28 mouse cellular contexts compared by ENCODE assay signal in the genomic region with DNA sequence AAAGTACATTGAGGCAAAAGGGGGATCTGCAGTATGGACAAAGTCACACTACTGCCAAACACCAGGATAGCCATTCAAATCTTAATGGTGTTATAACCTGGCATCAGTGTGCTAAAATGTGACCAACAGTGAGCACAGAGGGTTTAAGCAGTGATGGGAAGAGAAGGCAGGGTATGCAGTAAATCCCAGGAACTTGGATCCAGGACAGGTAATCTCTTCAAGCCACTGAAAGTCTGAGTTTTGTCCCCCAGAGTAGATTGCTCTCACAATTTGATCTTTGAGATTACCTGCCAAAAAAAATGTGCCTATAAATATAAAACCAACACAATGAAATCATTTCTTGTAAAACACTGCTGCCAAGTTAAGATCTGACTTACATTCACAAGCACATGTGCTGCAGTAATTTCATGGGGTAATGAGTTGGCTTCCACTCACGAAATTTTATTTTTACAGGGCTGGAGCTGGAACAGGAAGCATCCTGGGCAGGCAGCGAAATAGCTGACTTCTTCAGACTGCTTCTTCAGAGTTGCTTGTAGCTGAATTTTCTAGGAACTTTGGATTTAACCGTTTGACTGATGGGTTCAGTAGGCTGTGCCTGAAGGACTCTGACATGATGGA.
A peak's percentile ranks its signal among the peaks of the same experiment; 100 is the strongest.
DNase-seq lines count a peak whose midpoint lies in the region; ATAC-seq and TF ChIP-seq lines count a peak whose summit lies in the region.
"Had no signal": no experiment of that assay in that cellular context is flagged by ENCODE, and none has a peak within 500 bp of the region (broad histone marks: within the 10 kb centered on the region; RNA-seq: fewer than 3 reads in every experiment).

No protein-coding gene starts in this region.

- H3K4me2 ChIP-seq in limb, embryonic 14.5 days (replicated peaks; ENCODE audit: low read depth, low read length, severe bottlenecking): no peak overlapping the region
- H3K4me2 ChIP-seq: embryonic facial prominence, embryonic 13.5 days; forebrain, embryonic 12.5 days; forebrain, embryonic 15.5 days; heart, embryonic 12.5 days; heart, embryonic 15.5 days; hindbrain, embryonic 14.5 days had no signal

- 20% methylated on average over 3 of the region's 3 CpGs for WGBS in limb, embryonic 14.5 days

- DNase-seq in frontal cortex, postnatal 36 days (ENCODE audit: low spot score in 2 of 2): no peak
- DNase-seq in NIH3T3 (ENCODE audit: low read depth): peak; percentile 54
- DNase-seq in brain, adult 2 months (ENCODE audit: low read depth, low spot score): peak; percentile 46
- peak; percentile 86 for DNase-seq in limb, embryonic 14.5 days (ENCODE audit: low spot score)
- DNase-seq in yolk sac, embryonic 10.5 days (ENCODE audit: low spot score): no peak
- no peak for DNase-seq in right cerebral cortex, adult 18-20 months
- no peak for DNase-seq in lung, postnatal 4 days
- DNase-seq: adrenal gland, adult 8-10 months; adrenal gland, postnatal 25 days; cerebellum, adult 18-20 months; cerebellum, adult 9-10 months; cerebellum, postnatal 25 days; gastrocnemius, postnatal 25 days; heart, adult 18-20 months; heart, postnatal 10 days; heart, postnatal 36 days had no signal

- no peaks in the 10 kb centered on the region for H3K36me3 ChIP-seq in limb, embryonic 14.5 days (ENCODE audit: control insufficient read depth, insufficient read depth, low read length)
- H3K36me3 ChIP-seq: embryonic facial prominence, embryonic 13.5 days; forebrain, embryonic 12.5 days; forebrain, embryonic 15.5 days; heart, embryonic 12.5 days; heart, embryonic 15.5 days; hindbrain, embryonic 10.5 days had no signal

- H3K4me1 ChIP-seq in limb, embryonic 14.5 days (ENCODE audit: control insufficient read depth, insufficient read depth, low read length): peaks cover 15% of the 10 kb centered on the region
- H3K4me1 ChIP-seq: embryonic facial prominence, embryonic 13.5 days; forebrain, embryonic 15.5 days; heart, embryonic 12.5 days; heart, embryonic 15.5 days; hindbrain, embryonic 10.5 days had no signal

- H3K9ac ChIP-seq in limb, embryonic 14.5 days (ENCODE audit: low read depth, low read length, severe bottlenecking): no peak overlapping the region
- H3K9ac ChIP-seq: embryonic facial prominence, embryonic 13.5 days; forebrain, embryonic 12.5 days; forebrain, embryonic 15.5 days; heart, embryonic 12.5 days; heart, embryonic 15.5 days; hindbrain, embryonic 14.5 days had no signal

- H3K9me3 ChIP-seq in limb, embryonic 14.5 days (ENCODE audit: control insufficient read depth, low read length): no peaks in the 10 kb centered on the region
- H3K9me3 ChIP-seq: embryonic facial prominence, embryonic 13.5 days; forebrain, embryonic 12.5 days; forebrain, embryonic 15.5 days; heart, embryonic 12.5 days; heart, embryonic 15.5 days; hindbrain, embryonic 10.5 days had no signal

- ATAC-seq in frontal cortex, adult (ENCODE audit: low TSS enrichment): peak; percentile 79
- peak; percentile 88 for ATAC-seq in limb, embryonic 14.5 days (ENCODE audit: low FRiP score, low read depth)
- ATAC-seq: activated CD4-positive, CD25-positive, alpha-beta regulatory T cell, adult 4 months; CD4-positive, CD25-positive, alpha-beta regulatory T cell, adult 4 months; forebrain, embryonic 15.5 days; hindbrain, postnatal 0 days; inflammation-experienced regulatory T-cells, adult 6 months had no signal

- peak overlapping the region; percentile 64; the same call in 1 of the 2 replicates for H3K27ac ChIP-seq in limb, embryonic 14.5 days (replicated peaks; ENCODE audit: low read depth, low read length)
- H3K27ac ChIP-seq: embryonic facial prominence, embryonic 13.5 days; forebrain, embryonic 12.5 days; forebrain, embryonic 15.5 days; heart, embryonic 15.5 days; hindbrain, embryonic 10.5 days; hindbrain, embryonic 14.5 days; hindbrain, postnatal 0 days had no signal

- no peaks in the 10 kb centered on the region for H3K27me3 ChIP-seq in limb, embryonic 14.5 days (ENCODE audit: control insufficient read depth, insufficient read depth, low read length)
- H3K27me3 ChIP-seq: embryonic facial prominence, embryonic 13.5 days; forebrain, embryonic 12.5 days; forebrain, embryonic 15.5 days; heart, embryonic 12.5 days; heart, embryonic 15.5 days had no signal

- TF ChIP-seq POLR2A in limb, embryonic 14.5 days (IDR thresholded peaks at IDR 0.05; ENCODE audit: borderline replicate concordance, extremely low read depth, insufficient read depth, insufficient read length): no peak

- H3K4me3 ChIP-seq in limb, embryonic 14.5 days (replicated peaks; ENCODE audit: low read length): no peak overlapping the region
- H3K4me3 ChIP-seq: embryonic facial prominence, embryonic 13.5 days; forebrain, embryonic 12.5 days; forebrain, embryonic 15.5 days; heart, embryonic 12.5 days; heart, embryonic 15.5 days; hindbrain, embryonic 10.5 days had no signal

Comparison
In these comparisons a context has a peak if more than half of its experiments do, and no peak if none do; other contexts are left out.
1. DNase-seq: peak in NIH3T3 (single experiment), brain, adult 2 months (single experiment) and limb, embryonic 14.5 days (single experiment); none in frontal cortex, postnatal 36 days (0 of 2), yolk sac, embryonic 10.5 days (single experiment), right cerebral cortex, adult 18-20 months (single experiment) and lung, postnatal 4 days (0 of 2).